Mouse (Mus musculus) urinary bladder, adult 18-20 months (tissue): Measurements from ENCODE around the gene Olfr1198.

Experiments used
- DNase-seq, 2 experiments: peaks; one replicate each; pipeline ENCODE4 v3.0.0; 2022; ENCODE audit warnings: low spot score in 2 of 2, mixed read lengths in 2 of 2

Gene Olfr1198

GRCm38 (mm10) chr2:88751270-88751669 is at the start of gene Olfr1198:
Gene Olfr1198, minus strand, starts transcription at chr2:88751370.
- no peak for DNase-seq

- DNase-seq = no peak
Measured at GRCm38 (mm10) chr2:88792736-88793135, 41.6 kb upstream of the Olfr1198 start, which contains the start of gene Olfr1201. Gene Olfr1201, plus strand, starts transcription at chr2:88793036.

- DNase-seq = no peak
Measured at GRCm38 (mm10) chr2:88770388-88770787, 19.2 kb upstream of the Olfr1198 start, which contains the start of gene Olfr1200. Gene Olfr1200, minus strand, starts transcription at chr2:88770488.

- DNase-seq = no peak
Measured at GRCm38 (mm10) chr2:88760369-88760768, 9.2 kb upstream of the Olfr1198 start, which contains the start of gene Olfr1199. Gene Olfr1199, minus strand, starts transcription at chr2:88760469.

GRCm38 (mm10) chr2:88743379-88743778 is 7.8 kb downstream of the Olfr1198 start:
- no peak for DNase-seq

GRCm38 (mm10) chr2:88732266-88732665 is 18.9 kb downstream of the Olfr1198 start, which contains the start of gene Olfr1197:
Gene Olfr1197, minus strand, starts transcription at chr2:88732366.
- no peak for DNase-seq

- DNase-seq = no peak
Measured at GRCm38 (mm10) chr2:88704497-88704896, 46.7 kb downstream of the Olfr1198 start, which contains the start of gene Olfr1196. Gene Olfr1196, minus strand, starts transcription at chr2:88704597.
